Mouse (Mus musculus) ES-Bruce4 (cell line): ENCODE results near the gene Slc25a12.

Experiments
- CTCF ChIP-seq: IDR thresholded peaks from one replicate; pipeline ENCODE4 v1.8.1; 2011; ENCODE audit warnings: low read depth, low read length
- EP300 ChIP-seq: IDR thresholded peaks from 2 replicates; pipeline ENCODE4 v1.6.1; 2011; ENCODE audit warnings: low read depth, low read length; ENCODE audit not compliant: insufficient read depth
- POLR2A ChIP-seq: IDR thresholded peaks from one replicate; pipeline ENCODE4 v1.8.1; 2011; ENCODE audit warnings: low read length; ENCODE audit not compliant: insufficient read depth

DNA sequence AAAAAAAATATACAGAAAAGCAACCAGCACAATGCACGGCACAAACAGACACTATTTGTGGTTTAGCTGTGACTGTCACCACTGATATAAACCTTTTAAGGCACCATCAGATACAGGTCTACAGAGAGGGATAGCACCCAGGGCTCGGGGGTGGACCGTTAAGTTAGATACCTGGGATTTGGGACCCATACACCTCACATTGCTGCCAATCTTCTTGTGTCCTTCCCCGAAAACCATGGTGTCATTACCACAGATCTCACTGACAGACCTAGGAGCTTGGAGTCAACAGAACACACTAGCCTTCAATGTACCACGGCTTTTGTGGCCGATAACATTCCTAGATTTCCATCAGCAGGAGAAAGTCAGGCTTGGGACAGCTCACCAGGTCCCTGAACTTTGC lies 30.9 kb downstream of the Slc25a12 start:
- TF ChIP-seq CTCF (no peak), POLR2A (no peak), EP300 (no peak)
